In genomic region chr7:96413822-96414221, GRCm38 (mm10) we compare ENCODE assay signal across 16 mouse cellular contexts.
DNase-seq lines count a peak whose midpoint lies in the region; ATAC-seq lines count a peak whose summit lies in the region.
"Had no signal": no experiment of that assay in that cellular context is flagged by ENCODE, and none has a peak within 500 bp of the region (broad histone marks: within the 10 kb centered on the region; RNA-seq: fewer than 3 reads in every experiment).

No protein-coding gene starts in this region.

- H3K36me3 ChIP-seq in forebrain, embryonic 16.5 days (ENCODE audit: control insufficient read depth, insufficient read depth), result no peaks in the 10 kb centered on the region
- no peaks in the 10 kb centered on the region for H3K36me3 ChIP-seq in forebrain, embryonic 12.5 days (replicated peaks)
- no peaks in the 10 kb centered on the region for H3K36me3 ChIP-seq in hindbrain, embryonic 16.5 days (ENCODE audit: control insufficient read depth, insufficient read depth, low read length)
- H3K36me3 ChIP-seq: G1E had no signal

- no peaks in the 10 kb centered on the region for H3K27me3 ChIP-seq in forebrain, embryonic 16.5 days (replicated peaks; ENCODE audit: control insufficient read depth, insufficient read depth, low read length)
- H3K27me3 ChIP-seq in forebrain, embryonic 12.5 days, result no peaks in the 10 kb centered on the region
- H3K27me3 ChIP-seq in hindbrain, embryonic 16.5 days (replicated peaks; ENCODE audit: control insufficient read depth, insufficient read depth, low read length), result no peaks in the 10 kb centered on the region

- H3K9me3 ChIP-seq in forebrain, embryonic 16.5 days (ENCODE audit: control insufficient read depth, low read length), result no peaks in the 10 kb centered on the region
- H3K9me3 ChIP-seq in forebrain, embryonic 12.5 days, result no peaks in the 10 kb centered on the region
- no peaks in the 10 kb centered on the region for H3K9me3 ChIP-seq in hindbrain, embryonic 16.5 days (ENCODE audit: control insufficient read depth, low read length)

- DNase-seq in left cerebral cortex, postnatal 4 days, result peak; percentile 50
- DNase-seq in left cerebral cortex, adult 11 months (ENCODE audit: low spot score), result no peak
- peak; percentile 56 for DNase-seq in MN1 (ENCODE audit: low spot score)
- no peak for DNase-seq in layer of hippocampus, postnatal 10 days (ENCODE audit: low spot score in 2 of 2)
- DNase-seq in thymus, postnatal 10 days (ENCODE audit: low spot score in 2 of 2), result no peak
- DNase-seq: adrenal gland, postnatal 14 days; cerebellum, postnatal 36 days; gastrocnemius, postnatal 36 days; heart, postnatal 36 days; kidney, adult 11 months; lung, adult 18-20 months; right cerebral cortex, adult 18-20 months had no signal

- peaks cover 45% of the 10 kb centered on the region for H3K4me1 ChIP-seq in forebrain, embryonic 16.5 days (replicated peaks; ENCODE audit: control insufficient read depth, insufficient read depth, low read length)
- H3K4me1 ChIP-seq in forebrain, embryonic 12.5 days, result peaks cover 26% of the 10 kb centered on the region
- H3K4me1 ChIP-seq in hindbrain, embryonic 16.5 days (ENCODE audit: control insufficient read depth, insufficient read depth, low read depth, low read length), result peaks cover 26% of the 10 kb centered on the region

- intact Hi-C loops in left cerebral cortex, postnatal 4 days (cut with DNase I), result no loop called here

- H3K4me2 ChIP-seq in forebrain, embryonic 16.5 days (ENCODE audit: low read length), result no peak overlapping the region
- H3K4me2 ChIP-seq in forebrain, embryonic 12.5 days, result no peak overlapping the region
- H3K4me2 ChIP-seq in hindbrain, embryonic 16.5 days (ENCODE audit: low read length), result no peak overlapping the region

- ATAC-seq in forebrain, embryonic 16.5 days, result no peak
- no peak for ATAC-seq in forebrain, embryonic 12.5 days (ENCODE audit: low FRiP score)
- peak; percentile 13; the same call in 1 of the 2 replicates for ATAC-seq in hindbrain, embryonic 16.5 days

- H3K27ac ChIP-seq in forebrain, embryonic 16.5 days (ENCODE audit: low read length), result peak overlapping the region; percentile 59; the same call in 1 of the 2 replicates
- H3K27ac ChIP-seq in forebrain, embryonic 12.5 days, result no peak overlapping the region
- H3K27ac ChIP-seq in hindbrain, embryonic 16.5 days (ENCODE audit: low read depth, low read length), result peak overlapping the region; percentile 26; the same call in 1 of the 2 replicates

- WGBS in forebrain, embryonic 16.5 days, result 16% methylated on average over 1 of the region's 1 CpGs
- 44% methylated on average over 1 of the region's 1 CpGs for WGBS in forebrain, embryonic 12.5 days
- 50% methylated on average over 1 of the region's 1 CpGs for WGBS in hindbrain, embryonic 16.5 days

- H3K4me3 ChIP-seq in forebrain, embryonic 16.5 days (replicated peaks; ENCODE audit: low read length), result no peak overlapping the region
- H3K4me3 ChIP-seq in forebrain, embryonic 12.5 days (replicated peaks), result no peak overlapping the region
- H3K4me3 ChIP-seq in hindbrain, embryonic 16.5 days (ENCODE audit: low read length), result no peak overlapping the region

- no peak overlapping the region for H3K9ac ChIP-seq in forebrain, embryonic 16.5 days (replicated peaks; ENCODE audit: low read depth, low read length)
- no peak overlapping the region for H3K9ac ChIP-seq in forebrain, embryonic 12.5 days
- H3K9ac ChIP-seq in hindbrain, embryonic 16.5 days (ENCODE audit: low read depth, low read length), result no peak overlapping the region

Comparison
In these comparisons a context has a peak if more than half of its experiments do, and no peak if none do; other contexts are left out.
1. DNase-seq: peak in left cerebral cortex, postnatal 4 days (single experiment) and MN1 (single experiment); none in left cerebral cortex, adult 11 months (single experiment), layer of hippocampus, postnatal 10 days (0 of 2) and thymus, postnatal 10 days (0 of 2).